Mouse (Mus musculus): Measurements from ENCODE around the gene Epop.

DNA sequence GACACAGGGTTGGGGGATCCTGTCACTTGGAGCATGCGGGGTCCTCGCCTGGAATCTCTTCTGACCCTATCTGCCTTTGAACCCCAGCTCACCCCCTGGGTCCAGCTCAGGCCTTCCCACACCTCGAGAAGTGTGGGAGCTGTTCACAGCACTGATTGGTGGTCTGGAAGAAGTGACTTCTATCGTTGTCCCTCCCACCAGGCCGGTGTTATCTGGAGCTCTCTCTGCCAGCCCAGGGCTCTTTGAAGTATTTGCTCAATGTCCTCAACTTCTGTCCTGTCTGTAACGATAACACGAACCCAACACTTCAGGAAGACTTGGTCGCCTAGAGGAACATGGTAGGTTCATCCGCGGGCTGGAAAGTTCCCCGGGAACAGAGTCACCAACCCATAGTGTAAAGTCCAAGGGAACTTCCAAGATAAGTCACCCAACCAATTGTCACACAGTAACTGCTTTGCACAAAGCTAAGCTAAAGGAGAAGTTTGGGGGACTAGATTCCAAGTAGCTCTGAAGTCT, 29.3 kb upstream of the Epop start:
- TF ChIP-seq CTCF (IDR thresholded peaks at IDR 0.05; ENCODE audit: extremely low read depth, insufficient read length, insufficient replicate concordance, low read depth, low read length) (no peak), POLR2A (IDR thresholded peaks at IDR 0.05; ENCODE audit: low read depth, low read length) (no peak)
